Mouse (Mus musculus) lung, postnatal 0 days (tissue): ENCODE data around the gene 6430571L13Rik. TPM values are rescaled to one million over a fixed set of nuclear protein-coding genes. Genes with fewer than 3 reads are reported as not detected.

Source experiments
- ATAC-seq: fragments of 200-750 bp; cut with Nextera tagmentation; 2 replicates; pipeline ENCODE4 v1.8.0; 2017; ENCODE audit warnings: moderate library complexity
- DNase-seq: peaks from one replicate; pipeline ENCODE4 v3.0.0-alpha.2; 2016; ENCODE audit warnings: low spot score
- H3K27ac ChIP-seq: fragments of 300-500 bp; sonication (generic); 2 replicates; pipeline ENCODE4 v1.5.1; 2014; ENCODE audit warnings: antibody characterized with exemption, mild to moderate bottlenecking, low read length, mixed read lengths
- H3K27me3 ChIP-seq: fragments of 300-500 bp; sonication (generic); replicated peaks from 2 replicates; pipeline ENCODE4 v1.6.1; 2014; ENCODE audit warnings: low read length, mixed read lengths; ENCODE audit not compliant: insufficient read depth
- H3K36me3 ChIP-seq: fragments of 300-500 bp; sonication (generic); 2 replicates; pipeline ENCODE4 v1.6.1; 2014; ENCODE audit warnings: low read length, mixed read lengths; ENCODE audit not compliant: insufficient read depth
- H3K4me1 ChIP-seq: fragments of 300-500 bp; sonication (generic); 2 replicates; pipeline ENCODE4 v1.6.1; 2014; ENCODE audit warnings: antibody characterized with exemption, low read depth, low read length, mixed read lengths; ENCODE audit not compliant: insufficient read depth
- H3K4me2 ChIP-seq: fragments of 300-500 bp; sonication (generic); replicated peaks from 2 replicates; pipeline ENCODE4 v1.6.1; 2014; ENCODE audit warnings: low read depth, mild to moderate bottlenecking, low read length, moderate library complexity, mixed read lengths
- H3K4me3 ChIP-seq: fragments of 300-500 bp; sonication (generic); 2 replicates; pipeline ENCODE4 v1.5.1; 2014; ENCODE audit warnings: low read depth, low read length
- H3K9ac ChIP-seq: fragments of 300-500 bp; sonication (generic); replicated peaks from 2 replicates; pipeline ENCODE4 v1.6.1; 2014; ENCODE audit warnings: low read depth, mild to moderate bottlenecking
- H3K9me3 ChIP-seq: fragments of 300-500 bp; sonication (generic); 2 replicates; pipeline ENCODE4 v1.6.1; 2016; ENCODE audit warnings: low read length, mixed read lengths
- CTCF ChIP-seq: IDR thresholded peaks from 2 replicates; pipeline ENCODE4 v1.5.1; 2016; ENCODE audit warnings: antibody characterized with exemption, mild to moderate bottlenecking
- EP300 ChIP-seq: IDR thresholded peaks from 2 replicates; pipeline ENCODE4 v1.6.1; 2016; ENCODE audit warnings: antibody characterized with exemption, mild to moderate bottlenecking, control low read depth
- WGBS: fragments of 180-500 bp; shearing (Covaris S2); extraction: QIAGEN DNeasy Blood & Tissue Kit; methylation state at CpG from one replicate; pipeline ENCODE4 v1.1.7; 2014; 5-methylcytosine and 5-hydroxymethylcytosine counted together
- polyA plus RNA-seq: library from polyadenylated mRNA; unstranded; fragments of >200 nt; fragmentation: Nextera tagmentation; extraction: Ambion mirVana; gene quantifications from 2 replicates; pipeline ENCODE4 v1.2.1, GENCODE M21; 2015

6430571L13Rik gene
- polyA plus RNA-seq, 1 experiment from 2014 or later, result 0.23 TPM

DNA sequence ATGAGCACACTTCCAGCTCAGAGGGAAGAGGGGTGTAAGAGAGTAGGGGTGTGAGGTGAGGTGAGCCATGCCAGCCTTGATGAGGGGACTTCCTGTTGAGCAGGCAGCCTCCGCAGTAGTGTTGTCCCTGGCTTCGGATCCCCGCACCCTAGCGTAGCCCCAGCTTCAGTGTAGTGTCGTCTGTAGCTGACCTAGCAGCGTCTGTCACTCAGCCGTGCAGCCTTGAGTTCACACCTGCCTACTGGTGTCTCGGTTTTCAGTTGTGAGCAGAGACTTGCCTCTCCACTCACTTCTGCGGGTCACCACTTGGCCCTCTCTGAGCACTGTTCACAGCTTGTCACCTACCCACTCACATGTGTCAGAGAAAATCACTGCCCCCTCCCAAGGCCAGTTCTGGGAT is 31.2 kb upstream of the 6430571L13Rik start:
- Histone ChIP-seq H3K4me3 (no peak overlapping the region), H3K4me2 (no peak overlapping the region), H3K9ac (no peak overlapping the region), H3K36me3 (no peaks in the 10 kb centered on the region), H3K9me3 (no peaks in the 10 kb centered on the region), H3K4me1 (peaks cover 27% of the 10 kb centered on the region), H3K27me3 (no peaks in the 10 kb centered on the region), H3K27ac (no peak overlapping the region)
- TF ChIP-seq CTCF (no peak), EP300 (no peak)
- WGBS, result 49% methylated on average over 9 of the region's 9 CpGs
- ATAC-seq, result no peak
- no peak for DNase-seq

DNA sequence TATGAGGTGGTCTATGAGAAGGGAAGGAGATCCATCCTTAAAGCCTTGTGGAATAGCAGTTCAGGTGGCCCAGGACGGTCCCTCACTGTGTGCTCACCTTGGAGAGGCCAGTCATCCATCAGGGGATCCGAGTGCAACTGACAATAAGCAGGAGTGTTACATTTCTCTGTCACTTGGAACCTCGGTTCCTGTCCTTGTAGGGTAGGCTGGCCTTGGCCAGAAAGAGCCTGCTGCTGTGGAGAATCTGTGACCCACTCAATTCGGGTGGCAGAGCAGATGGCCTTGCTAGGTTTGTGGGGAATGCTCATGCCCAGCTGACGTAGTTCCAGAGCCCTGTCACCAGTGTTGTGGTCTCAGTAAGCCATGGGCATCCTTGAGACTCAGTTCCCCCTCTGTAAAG is 30.8 kb upstream of the 6430571L13Rik start:
- TF ChIP-seq EP300 (no peak), CTCF (no peak)
- Histone ChIP-seq H3K36me3 (no peaks in the 10 kb centered on the region), H3K4me1 (peaks cover 24% of the 10 kb centered on the region), H3K4me2 (no peak overlapping the region), H3K27ac (no peak overlapping the region), H3K9me3 (no peaks in the 10 kb centered on the region), H3K4me3 (no peak overlapping the region), H3K9ac (no peak overlapping the region), H3K27me3 (no peaks in the 10 kb centered on the region)
- ATAC-seq (no peak), DNase-seq (no peak)
- WGBS, result 67% methylated on average over 5 of the region's 5 CpGs

DNA sequence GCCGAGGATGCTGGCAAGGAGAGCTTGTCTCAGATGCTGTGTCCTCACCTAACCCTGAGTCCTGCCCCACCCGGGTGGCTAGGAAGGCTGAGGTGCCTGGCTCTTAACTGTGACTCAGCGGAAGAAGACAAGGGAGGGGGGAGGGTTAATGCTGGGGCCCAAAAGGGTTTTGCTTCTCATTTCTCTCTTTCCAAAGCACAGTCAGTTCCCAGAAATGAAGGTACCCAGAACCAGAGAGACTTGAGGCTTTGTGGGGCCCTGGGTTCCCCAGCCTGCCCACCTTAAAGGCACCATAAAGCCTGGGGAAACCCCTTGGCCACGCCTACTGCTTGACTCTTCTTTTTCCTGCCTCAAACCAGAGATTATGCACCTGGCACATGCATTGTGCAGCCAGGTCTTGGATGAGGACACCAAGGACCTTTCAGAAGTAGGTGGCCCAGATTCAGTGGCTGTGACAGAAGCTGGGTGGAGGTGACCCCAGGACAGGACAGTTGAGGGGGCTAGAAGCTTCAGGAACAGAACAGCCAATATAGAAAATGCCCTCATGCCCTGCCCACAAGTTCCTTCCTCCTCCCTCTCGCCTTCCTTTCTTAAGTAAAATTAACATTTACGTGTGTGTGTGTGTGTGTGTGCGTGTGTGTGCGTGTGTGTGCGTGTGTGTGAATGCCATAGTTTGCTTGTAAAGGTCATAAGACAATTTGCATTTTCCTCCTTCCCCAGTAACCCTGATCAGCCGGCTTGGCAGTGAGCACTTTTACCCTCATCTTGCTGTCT is 27.4 kb upstream of the 6430571L13Rik start:
- H3K4me3 ChIP-seq, result no peak overlapping the region
- peaks cover 8% of the 10 kb centered on the region for H3K4me1 ChIP-seq
- H3K27ac ChIP-seq, result 0 out of 2 replicates have a peak overlapping the region, but pooled peaks have one; percentile 21
- no peaks in the 10 kb centered on the region for H3K36me3 ChIP-seq
- no peak overlapping the region for H3K4me2 ChIP-seq
- 35% methylated on average over 10 of the region's 10 CpGs for WGBS
- TF ChIP-seq CTCF (no peak), EP300 (no peak)
- no peaks in the 10 kb centered on the region for H3K9me3 ChIP-seq
- DNase-seq, result peak; percentile 61
- H3K9ac ChIP-seq, result no peak overlapping the region
- no peaks in the 10 kb centered on the region for H3K27me3 ChIP-seq
- 0 out of 2 replicates have a peak, but pooled peaks have one; percentile 18 for ATAC-seq

DNA sequence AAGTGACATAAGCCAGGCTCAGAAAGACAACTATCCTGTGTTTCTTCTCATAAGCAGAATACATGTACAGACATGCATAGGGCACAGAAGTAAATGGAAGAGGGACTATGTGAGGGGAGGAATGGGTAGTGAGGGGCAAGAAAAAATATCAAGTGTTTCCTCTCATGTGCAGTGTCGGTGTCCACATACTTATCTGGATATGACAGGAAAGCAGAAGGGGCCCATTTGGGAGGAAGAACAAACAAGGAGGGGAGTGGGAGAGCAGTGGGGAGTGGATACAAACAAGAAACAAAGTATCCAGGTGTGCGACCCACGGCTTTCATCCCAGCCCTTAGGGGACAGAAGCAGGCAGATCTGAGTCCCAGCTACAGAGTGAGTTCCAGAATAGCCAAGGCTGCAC is 26.5 kb upstream of the 6430571L13Rik start:
- 55% methylated on average over 3 of the region's 3 CpGs for WGBS
- Histone ChIP-seq H3K36me3 (no peaks in the 10 kb centered on the region), H3K4me3 (no peak overlapping the region), H3K4me2 (no peak overlapping the region), H3K9ac (no peak overlapping the region), H3K27ac (no peak overlapping the region), H3K27me3 (no peaks in the 10 kb centered on the region), H3K9me3 (no peaks in the 10 kb centered on the region), H3K4me1 (peaks cover 3% of the 10 kb centered on the region; the same call in 1 of the 2 replicates)
- no peak for TF ChIP-seq CTCF
- no peak for TF ChIP-seq EP300
- DNase-seq (no peak), ATAC-seq (no peak)

DNA sequence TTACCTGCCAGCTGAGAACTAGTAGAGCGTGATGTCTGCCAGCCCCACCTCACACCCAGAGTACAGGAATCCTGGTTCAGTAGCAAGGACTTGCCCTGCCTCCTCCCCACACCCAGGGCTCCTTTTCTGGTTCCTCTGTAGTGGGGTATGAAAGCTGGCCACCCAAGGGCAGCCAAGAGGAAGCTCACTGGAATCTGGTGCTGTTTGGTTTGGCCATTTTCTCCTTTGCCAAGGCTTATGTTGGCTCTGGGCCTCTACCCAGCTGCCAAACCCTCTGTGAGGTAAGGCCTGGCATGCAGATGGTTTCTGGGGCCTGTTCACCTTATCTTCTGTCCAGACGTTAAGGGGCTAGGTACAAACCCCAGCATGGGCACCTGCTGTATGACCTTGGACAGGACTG is 24.6 kb upstream of the 6430571L13Rik start:
- Histone ChIP-seq H3K4me1 (peaks cover 3% of the 10 kb centered on the region; the same call in 1 of the 2 replicates), H3K9me3 (no peaks in the 10 kb centered on the region), H3K27ac (no peak overlapping the region), H3K9ac (no peak overlapping the region), H3K36me3 (no peaks in the 10 kb centered on the region), H3K4me3 (no peak overlapping the region), H3K4me2 (no peak overlapping the region), H3K27me3 (no peaks in the 10 kb centered on the region)
- 52% methylated on average over 2 of the region's 2 CpGs for WGBS
- no peak for TF ChIP-seq EP300
- no peak for TF ChIP-seq CTCF
- no peak for DNase-seq
- ATAC-seq, result peak; percentile 14; the same call in 1 of the 2 replicates

DNA sequence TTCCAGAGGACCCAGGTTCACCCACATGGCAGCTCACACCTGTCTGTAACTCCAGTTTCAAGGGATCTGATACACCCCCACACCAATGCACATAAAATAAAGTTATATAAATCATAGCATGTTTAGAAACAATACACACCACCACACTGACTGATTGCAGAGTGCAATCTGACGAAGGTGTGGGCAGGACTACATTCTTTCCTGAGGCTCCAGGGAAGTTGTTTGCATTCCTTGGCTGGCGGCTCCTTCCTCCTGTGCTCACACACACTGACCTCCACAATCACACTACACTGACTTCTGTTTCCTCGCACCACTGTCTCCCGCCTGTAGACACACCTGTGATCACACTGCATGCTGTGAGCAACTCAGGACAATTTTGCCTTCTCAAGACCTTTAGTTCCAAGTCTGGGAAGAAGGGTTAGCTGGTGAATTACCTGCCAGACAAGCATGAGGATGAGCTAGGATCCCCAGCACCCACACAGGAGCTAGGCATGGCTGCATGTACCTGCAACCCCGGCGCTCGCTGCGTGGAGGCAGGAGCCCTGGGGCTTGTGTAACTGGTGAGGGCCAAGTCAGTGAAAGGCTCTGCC is 17.8 kb upstream of the 6430571L13Rik start:
- Histone ChIP-seq H3K9me3 (no peaks in the 10 kb centered on the region), H3K4me2 (no peak overlapping the region), H3K27me3 (no peaks in the 10 kb centered on the region), H3K36me3 (no peaks in the 10 kb centered on the region), H3K9ac (no peak overlapping the region), H3K4me3 (no peak overlapping the region), H3K27ac (peak overlapping the region; percentile 77), H3K4me1 (peaks cover 6% of the 10 kb centered on the region)
- WGBS, result 60% methylated on average over 8 of the region's 8 CpGs
- TF ChIP-seq EP300 (peak; percentile 21; the same call in 1 of the 2 replicates), CTCF (no peak)
- ATAC-seq, result peak; percentile 74
- peak; percentile 73 for DNase-seq
